Mouse (Mus musculus): ENCODE results near the gene Lmf2. TPM values are rescaled to one million over a fixed set of nuclear protein-coding genes. Genes with fewer than 3 reads are reported as not detected.
A peak's percentile ranks its signal among the peaks of the same experiment; 100 is the strongest.

The Lmf2 gene
- polyA plus RNA-seq, 1 experiment from 2014 or later = 44.8 TPM

- no peak for DNase-seq (ENCODE audit: low spot score)
- H3K27me3 ChIP-seq (replicated peaks; ENCODE audit: insufficient read depth, low read length) = no peaks in the 10 kb centered on the region
- TF ChIP-seq CTCF (IDR thresholded peaks at IDR 0.05) = peak; percentile 50
- TF ChIP-seq EP300 (IDR thresholded peaks at IDR 0.05) = no peak
- H3K9ac ChIP-seq (replicated peaks; ENCODE audit: low read depth) = no peak overlapping the region
- no peak overlapping the region for H3K4me3 ChIP-seq (ENCODE audit: low read depth, low read length)
- no peak overlapping the region for H3K27ac ChIP-seq (ENCODE audit: low read length)
- ATAC-seq = no peak
- 82% methylated on average over 3 of the region's 3 CpGs for WGBS
- no peaks in the 10 kb centered on the region for H3K9me3 ChIP-seq (ENCODE audit: low read length)
- H3K4me2 ChIP-seq (replicated peaks; ENCODE audit: low read depth, low read length) = no peak overlapping the region
- no peaks in the 10 kb centered on the region for H3K36me3 ChIP-seq (ENCODE audit: insufficient read depth, low read length)
- H3K4me1 ChIP-seq (ENCODE audit: insufficient read depth, low read depth, low read length) = no peaks in the 10 kb centered on the region
These were observed 12.1 kb downstream of the Lmf2 start for GRCm38 (mm10) chr15:89343325-89343724.

- H3K9me3 ChIP-seq (ENCODE audit: low read length) = no peaks in the 10 kb centered on the region
- H3K27me3 ChIP-seq (replicated peaks; ENCODE audit: insufficient read depth, low read length) = no peaks in the 10 kb centered on the region
- H3K4me1 ChIP-seq (ENCODE audit: insufficient read depth, low read depth, low read length) = no peaks in the 10 kb centered on the region
- no peaks in the 10 kb centered on the region for H3K36me3 ChIP-seq (ENCODE audit: insufficient read depth, low read length)
- ATAC-seq = no peak
- TF ChIP-seq EP300 (IDR thresholded peaks at IDR 0.05) (no peak), CTCF (IDR thresholded peaks at IDR 0.05) (no peak)
- H3K9ac ChIP-seq (replicated peaks; ENCODE audit: low read depth) = no peak overlapping the region
- DNase-seq (ENCODE audit: low spot score) = no peak
- 45% methylated on average over 1 of the region's 1 CpGs for WGBS
- no peak overlapping the region for H3K4me2 ChIP-seq (replicated peaks; ENCODE audit: low read depth, low read length)
- no peak overlapping the region for H3K27ac ChIP-seq (ENCODE audit: low read length)
- H3K4me3 ChIP-seq (ENCODE audit: low read depth, low read length) = no peak overlapping the region
These were observed 13.8 kb downstream of the Lmf2 start for GRCm38 (mm10) chr15:89341678-89342077.

GRCm38 (mm10) chr15:89340136-89340535, 15.3 kb downstream of the Lmf2 start:
- Histone ChIP-seq H3K4me2 (replicated peaks; ENCODE audit: low read depth, low read length) (no peak overlapping the region), H3K9me3 (ENCODE audit: low read length) (no peaks in the 10 kb centered on the region), H3K4me3 (ENCODE audit: low read depth, low read length) (no peak overlapping the region), H3K4me1 (ENCODE audit: insufficient read depth, low read depth, low read length) (no peaks in the 10 kb centered on the region), H3K9ac (replicated peaks; ENCODE audit: low read depth) (no peak overlapping the region), H3K27ac (ENCODE audit: low read length) (no peak overlapping the region), H3K27me3 (replicated peaks; ENCODE audit: insufficient read depth, low read length) (no peaks in the 10 kb centered on the region), H3K36me3 (ENCODE audit: insufficient read depth, low read length) (no peaks in the 10 kb centered on the region)
- no peak for TF ChIP-seq CTCF (IDR thresholded peaks at IDR 0.05)
- TF ChIP-seq EP300 (IDR thresholded peaks at IDR 0.05) = no peak
- WGBS = 69% methylated on average over 3 of the region's 3 CpGs
- DNase-seq (ENCODE audit: low spot score) (no peak), ATAC-seq (no peak)

- Histone ChIP-seq H3K9ac (replicated peaks; ENCODE audit: low read depth) (no peak overlapping the region), H3K27ac (ENCODE audit: low read length) (no peak overlapping the region), H3K4me3 (ENCODE audit: low read depth, low read length) (no peak overlapping the region), H3K4me2 (replicated peaks; ENCODE audit: low read depth, low read length) (no peak overlapping the region), H3K4me1 (ENCODE audit: insufficient read depth, low read depth, low read length) (no peaks in the 10 kb centered on the region), H3K9me3 (ENCODE audit: low read length) (no peaks in the 10 kb centered on the region), H3K36me3 (ENCODE audit: insufficient read depth, low read length) (no peaks in the 10 kb centered on the region), H3K27me3 (replicated peaks; ENCODE audit: insufficient read depth, low read length) (no peaks in the 10 kb centered on the region)
- no peak for TF ChIP-seq CTCF (IDR thresholded peaks at IDR 0.05)
- no peak for TF ChIP-seq EP300 (IDR thresholded peaks at IDR 0.05)
- DNase-seq (ENCODE audit: low spot score) (no peak), ATAC-seq (no peak)
- 81% methylated on average over 2 of the region's 2 CpGs for WGBS
These were observed 15.8 kb downstream of the Lmf2 start for GRCm38 (mm10) chr15:89339696-89340095.

GRCm38 (mm10) chr15:89336422-89336821, 19.0 kb downstream of the Lmf2 start:
- WGBS = 81% methylated on average over 14 of the region's 14 CpGs
- ATAC-seq = no peak
- TF ChIP-seq CTCF (IDR thresholded peaks at IDR 0.05) = no peak
- TF ChIP-seq EP300 (IDR thresholded peaks at IDR 0.05) = no peak
- no peak overlapping the region for H3K9ac ChIP-seq (replicated peaks; ENCODE audit: low read depth)
- H3K4me1 ChIP-seq (ENCODE audit: insufficient read depth, low read depth, low read length) = no peaks in the 10 kb centered on the region
- DNase-seq (ENCODE audit: low spot score) = no peak
- no peak overlapping the region for H3K4me3 ChIP-seq (ENCODE audit: low read depth, low read length)
- no peaks in the 10 kb centered on the region for H3K9me3 ChIP-seq (ENCODE audit: low read length)
- H3K36me3 ChIP-seq (ENCODE audit: insufficient read depth, low read length) = no peaks in the 10 kb centered on the region
- no peak overlapping the region for H3K27ac ChIP-seq (ENCODE audit: low read length)
- H3K27me3 ChIP-seq (replicated peaks; ENCODE audit: insufficient read depth, low read length) = no peaks in the 10 kb centered on the region
- H3K4me2 ChIP-seq (replicated peaks; ENCODE audit: low read depth, low read length) = no peak overlapping the region

- DNase-seq (ENCODE audit: low spot score) (no peak), ATAC-seq (no peak)
- Histone ChIP-seq H3K36me3 (ENCODE audit: insufficient read depth, low read length) (no peaks in the 10 kb centered on the region), H3K27me3 (replicated peaks; ENCODE audit: insufficient read depth, low read length) (no peaks in the 10 kb centered on the region), H3K4me2 (replicated peaks; ENCODE audit: low read depth, low read length) (no peak overlapping the region), H3K9me3 (ENCODE audit: low read length) (no peaks in the 10 kb centered on the region), H3K4me1 (ENCODE audit: insufficient read depth, low read depth, low read length) (no peaks in the 10 kb centered on the region), H3K27ac (ENCODE audit: low read length) (no peak overlapping the region), H3K4me3 (ENCODE audit: low read depth, low read length) (no peak overlapping the region), H3K9ac (replicated peaks; ENCODE audit: low read depth) (no peak overlapping the region)
- TF ChIP-seq CTCF (IDR thresholded peaks at IDR 0.05) (no peak), EP300 (IDR thresholded peaks at IDR 0.05) (no peak)
- 77% methylated on average over 17 of the region's 17 CpGs for WGBS
These were observed 20.5 kb downstream of the Lmf2 start for GRCm38 (mm10) chr15:89334774-89335537.
